Mouse (Mus musculus): ENCODE measurements around the gene Gm3646. TPM values are rescaled to one million over a fixed set of nuclear protein-coding genes. Genes with fewer than 3 reads are reported as not detected.

The Gm3646 gene
- polyA plus RNA-seq, 1 experiment from 2014 or later, result not detected

- Histone ChIP-seq H3K27ac (ENCODE audit: low read length) (peak overlapping the region; percentile 68), H3K4me1 (ENCODE audit: control insufficient read depth, insufficient read depth, low read length) (peaks cover 11% of the 10 kb centered on the region), H3K4me3 (ENCODE audit: low read depth, low read length) (no peak overlapping the region), H3K36me3 (ENCODE audit: control insufficient read depth, insufficient read depth, low read length) (no peaks in the 10 kb centered on the region), H3K9me3 (replicated peaks; ENCODE audit: control insufficient read depth, low read length, poor library complexity, severe bottlenecking) (no peaks in the 10 kb centered on the region), H3K27me3 (ENCODE audit: control insufficient read depth, insufficient read depth, low read depth, low read length) (no peaks in the 10 kb centered on the region), H3K4me2 (ENCODE audit: low read length) (no peak overlapping the region), H3K9ac (ENCODE audit: low read depth, low read length) (no peak overlapping the region)
- WGBS, result 26% methylated on average over 12 of the region's 12 CpGs
- peak; percentile 89 for ATAC-seq
Measured at GRCm38 (mm10) chr1:39838487-39839169, 33.5 kb upstream of the Gm3646 start.

DNA sequence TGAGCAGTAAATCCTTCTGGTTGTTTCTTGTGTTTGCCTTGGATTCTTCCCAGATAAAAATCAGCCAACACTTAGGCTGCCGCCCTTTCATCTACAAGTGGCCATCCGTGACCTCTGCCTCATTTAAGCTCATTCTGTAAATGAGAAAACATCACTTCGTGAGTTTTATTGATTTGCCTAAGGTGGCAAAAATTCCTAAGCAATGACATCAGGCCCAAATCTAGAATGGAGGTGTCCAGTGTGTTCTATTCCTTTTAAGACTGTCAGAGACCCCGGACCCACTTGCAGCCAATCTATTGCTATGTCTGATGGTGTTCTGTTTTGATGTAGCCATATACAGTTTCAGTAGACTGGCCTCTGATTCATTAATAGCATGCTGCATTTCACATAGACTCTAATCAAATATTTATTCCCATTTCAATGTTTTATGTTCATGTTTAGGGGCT, 26.5 kb upstream of the Gm3646 start:
- Histone ChIP-seq H3K27me3 (ENCODE audit: control insufficient read depth, insufficient read depth, low read depth, low read length) (no peaks in the 10 kb centered on the region), H3K4me1 (ENCODE audit: control insufficient read depth, insufficient read depth, low read length) (no peaks in the 10 kb centered on the region), H3K9me3 (replicated peaks; ENCODE audit: control insufficient read depth, low read length, poor library complexity, severe bottlenecking) (no peaks in the 10 kb centered on the region), H3K36me3 (ENCODE audit: control insufficient read depth, insufficient read depth, low read length) (no peaks in the 10 kb centered on the region), H3K9ac (ENCODE audit: low read depth, low read length) (no peak overlapping the region), H3K27ac (ENCODE audit: low read length) (no peak overlapping the region), H3K4me2 (ENCODE audit: low read length) (no peak overlapping the region), H3K4me3 (ENCODE audit: low read depth, low read length) (no peak overlapping the region)
- no peak for ATAC-seq
- WGBS, result 78% methylated on average over 4 of the region's 4 CpGs

DNA sequence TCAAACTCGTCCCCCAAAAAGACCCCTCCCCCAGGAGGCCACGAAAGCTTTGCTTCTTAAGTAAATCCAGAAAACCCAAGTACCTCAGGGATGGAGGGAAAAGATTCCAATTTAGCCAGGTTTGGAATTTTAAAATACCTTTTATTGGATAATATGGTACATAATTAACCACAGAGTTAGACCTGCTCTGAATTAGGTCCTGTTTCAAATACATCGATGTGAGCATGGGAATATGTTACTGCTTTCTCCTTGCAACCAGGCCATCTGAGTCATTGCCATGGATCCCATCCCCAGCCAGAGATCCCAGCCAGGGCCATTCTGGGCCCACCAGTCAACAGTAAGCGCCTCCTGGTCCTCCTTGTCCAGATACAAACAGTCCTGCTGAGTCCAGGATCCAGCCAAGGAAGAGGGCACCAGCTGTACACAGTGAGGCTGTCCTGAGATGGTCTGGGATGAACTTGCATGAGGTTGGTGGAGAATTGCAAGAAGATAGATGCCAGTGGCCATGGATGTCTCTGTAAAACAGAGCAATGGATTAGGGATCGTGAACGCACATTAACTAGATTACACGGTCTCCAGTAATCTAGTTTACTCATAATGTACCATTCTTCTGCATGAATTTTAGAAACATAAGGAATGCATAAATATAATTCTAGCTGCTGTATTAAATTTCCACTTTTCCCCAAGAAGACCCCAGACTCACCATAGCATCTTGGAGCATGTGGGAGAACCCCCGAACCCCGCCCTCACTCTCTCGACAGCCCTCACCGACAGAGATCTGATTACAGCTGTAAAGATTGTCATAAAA, 25.9 kb upstream of the Gm3646 start:
- ATAC-seq, result no peak
- Histone ChIP-seq H3K27me3 (ENCODE audit: control insufficient read depth, insufficient read depth, low read depth, low read length) (no peaks in the 10 kb centered on the region), H3K4me2 (ENCODE audit: low read length) (no peak overlapping the region), H3K27ac (ENCODE audit: low read length) (no peak overlapping the region), H3K4me1 (ENCODE audit: control insufficient read depth, insufficient read depth, low read length) (no peaks in the 10 kb centered on the region), H3K9ac (ENCODE audit: low read depth, low read length) (no peak overlapping the region), H3K36me3 (ENCODE audit: control insufficient read depth, insufficient read depth, low read length) (no peaks in the 10 kb centered on the region), H3K9me3 (replicated peaks; ENCODE audit: control insufficient read depth, low read length, poor library complexity, severe bottlenecking) (no peaks in the 10 kb centered on the region), H3K4me3 (ENCODE audit: low read depth, low read length) (no peak overlapping the region)
- WGBS, result 86% methylated on average over 11 of the region's 11 CpGs

DNA sequence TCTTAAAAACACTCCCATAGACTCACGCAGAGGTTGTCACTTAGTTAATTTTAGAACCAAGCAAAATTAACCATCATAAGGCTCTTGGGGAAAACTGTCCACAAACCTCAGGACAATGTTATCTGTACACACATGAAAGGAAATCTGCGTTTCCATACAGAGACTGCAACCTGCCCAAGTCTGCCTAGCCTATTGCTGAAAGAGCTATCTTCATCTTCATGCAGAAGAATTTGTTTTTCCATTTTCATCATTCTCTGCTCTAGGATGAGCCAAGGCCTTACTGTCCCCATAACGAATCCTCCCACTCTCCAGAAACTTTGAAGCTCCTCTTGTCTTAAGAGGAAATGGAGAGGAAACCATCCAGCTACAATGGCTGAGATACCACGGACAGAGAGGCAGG, 19.8 kb upstream of the Gm3646 start:
- WGBS, result 84% methylated on average over 4 of the region's 4 CpGs
- no peaks in the 10 kb centered on the region for H3K4me1 ChIP-seq (ENCODE audit: control insufficient read depth, insufficient read depth, low read length)
- H3K27me3 ChIP-seq (ENCODE audit: control insufficient read depth, insufficient read depth, low read depth, low read length), result no peaks in the 10 kb centered on the region
- no peaks in the 10 kb centered on the region for H3K9me3 ChIP-seq (replicated peaks; ENCODE audit: control insufficient read depth, low read length, poor library complexity, severe bottlenecking)
- ATAC-seq, result no peak
- no peak overlapping the region for H3K4me3 ChIP-seq (ENCODE audit: low read depth, low read length)
- H3K36me3 ChIP-seq (ENCODE audit: control insufficient read depth, insufficient read depth, low read length), result no peaks in the 10 kb centered on the region
- H3K9ac ChIP-seq (ENCODE audit: low read depth, low read length), result no peak overlapping the region
- no peak overlapping the region for H3K4me2 ChIP-seq (ENCODE audit: low read length)
- H3K27ac ChIP-seq (ENCODE audit: low read length), result no peak overlapping the region

GRCm38 (mm10) chr1:39824240-39824639, 19.1 kb upstream of the Gm3646 start:
- no peaks in the 10 kb centered on the region for H3K36me3 ChIP-seq (ENCODE audit: control insufficient read depth, insufficient read depth, low read length)
- no peak overlapping the region for H3K9ac ChIP-seq (ENCODE audit: low read depth, low read length)
- no peak overlapping the region for H3K27ac ChIP-seq (ENCODE audit: low read length)
- H3K4me2 ChIP-seq (ENCODE audit: low read length), result no peak overlapping the region
- 21% methylated on average over 2 of the region's 4 CpGs for WGBS
- no peaks in the 10 kb centered on the region for H3K4me1 ChIP-seq (ENCODE audit: control insufficient read depth, insufficient read depth, low read length)
- no peak for ATAC-seq
- no peak overlapping the region for H3K4me3 ChIP-seq (ENCODE audit: low read depth, low read length)
- no peaks in the 10 kb centered on the region for H3K9me3 ChIP-seq (replicated peaks; ENCODE audit: control insufficient read depth, low read length, poor library complexity, severe bottlenecking)
- H3K27me3 ChIP-seq (ENCODE audit: control insufficient read depth, insufficient read depth, low read depth, low read length), result no peaks in the 10 kb centered on the region

DNA sequence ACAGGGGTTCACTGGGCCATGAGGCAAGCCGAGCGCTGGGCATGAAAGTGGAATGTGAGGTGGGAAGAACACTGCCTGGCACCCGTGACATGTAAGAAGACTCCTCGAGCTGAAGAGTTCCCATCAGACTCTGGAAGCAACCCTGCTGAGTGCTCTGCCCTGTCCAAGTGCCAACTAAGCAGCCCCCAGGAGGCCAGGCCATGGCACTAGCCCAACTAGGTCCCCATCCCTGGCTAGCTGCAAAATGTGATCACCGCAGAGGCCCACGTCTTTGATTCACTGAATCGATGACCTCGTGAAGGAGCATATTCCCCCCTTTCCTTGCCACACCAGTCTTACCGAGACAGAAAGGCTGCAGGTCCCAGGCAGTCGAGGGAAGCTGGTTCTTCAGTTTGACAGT, 14.5 kb upstream of the Gm3646 start:
- Histone ChIP-seq H3K27me3 (ENCODE audit: control insufficient read depth, insufficient read depth, low read depth, low read length) (no peaks in the 10 kb centered on the region), H3K4me2 (ENCODE audit: low read length) (no peak overlapping the region), H3K9me3 (replicated peaks; ENCODE audit: control insufficient read depth, low read length, poor library complexity, severe bottlenecking) (no peaks in the 10 kb centered on the region), H3K9ac (ENCODE audit: low read depth, low read length) (no peak overlapping the region), H3K36me3 (ENCODE audit: control insufficient read depth, insufficient read depth, low read length) (no peaks in the 10 kb centered on the region), H3K4me3 (ENCODE audit: low read depth, low read length) (no peak overlapping the region), H3K4me1 (ENCODE audit: control insufficient read depth, insufficient read depth, low read length) (no peaks in the 10 kb centered on the region), H3K27ac (ENCODE audit: low read length) (no peak overlapping the region)
- 79% methylated on average over 10 of the region's 10 CpGs for WGBS
- ATAC-seq, result no peak

GRCm38 (mm10) chr1:39815766-39816165, 10.6 kb upstream of the Gm3646 start:
- H3K9ac ChIP-seq (ENCODE audit: low read depth, low read length), result no peak overlapping the region
- no peaks in the 10 kb centered on the region for H3K27me3 ChIP-seq (ENCODE audit: control insufficient read depth, insufficient read depth, low read depth, low read length)
- no peak overlapping the region for H3K27ac ChIP-seq (ENCODE audit: low read length)
- H3K4me2 ChIP-seq (ENCODE audit: low read length), result no peak overlapping the region
- H3K4me3 ChIP-seq (ENCODE audit: low read depth, low read length), result no peak overlapping the region
- no peaks in the 10 kb centered on the region for H3K4me1 ChIP-seq (ENCODE audit: control insufficient read depth, insufficient read depth, low read length)
- no peaks in the 10 kb centered on the region for H3K9me3 ChIP-seq (replicated peaks; ENCODE audit: control insufficient read depth, low read length, poor library complexity, severe bottlenecking)
- 91% methylated on average over 5 of the region's 5 CpGs for WGBS
- no peak for ATAC-seq
- H3K36me3 ChIP-seq (ENCODE audit: control insufficient read depth, insufficient read depth, low read length), result no peaks in the 10 kb centered on the region

GRCm38 (mm10) chr1:39813067-39813466, 7.9 kb upstream of the Gm3646 start:
- Histone ChIP-seq H3K9ac (ENCODE audit: low read depth, low read length) (no peak overlapping the region), H3K4me1 (ENCODE audit: control insufficient read depth, insufficient read depth, low read length) (no peaks in the 10 kb centered on the region), H3K4me2 (ENCODE audit: low read length) (no peak overlapping the region), H3K27ac (ENCODE audit: low read length) (no peak overlapping the region), H3K4me3 (ENCODE audit: low read depth, low read length) (no peak overlapping the region), H3K9me3 (replicated peaks; ENCODE audit: control insufficient read depth, low read length, poor library complexity, severe bottlenecking) (no peaks in the 10 kb centered on the region), H3K36me3 (ENCODE audit: control insufficient read depth, insufficient read depth, low read length) (no peaks in the 10 kb centered on the region), H3K27me3 (ENCODE audit: control insufficient read depth, insufficient read depth, low read depth, low read length) (no peaks in the 10 kb centered on the region)
- ATAC-seq, result no peak
- 73% methylated on average over 4 of the region's 4 CpGs for WGBS

DNA sequence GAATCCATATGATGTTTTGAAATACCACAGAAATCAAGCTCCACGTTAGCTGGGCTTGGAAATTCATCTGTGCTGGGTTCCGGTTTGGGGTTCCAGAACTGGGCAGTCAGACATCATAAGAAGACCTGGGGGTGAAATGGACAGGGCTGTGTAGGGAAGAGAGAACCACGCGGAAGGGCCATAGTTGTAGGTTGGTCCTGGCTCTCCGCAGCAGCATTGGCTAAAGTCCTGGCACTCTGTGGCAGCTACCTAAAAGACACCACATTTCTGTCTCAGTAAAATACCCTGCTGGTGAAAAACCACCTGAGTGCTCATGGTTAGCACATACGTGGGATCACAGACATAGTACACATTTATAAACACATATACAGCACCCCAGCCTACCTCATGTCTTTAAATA, 343 bp downstream of the Gm3646 start:
- Histone ChIP-seq H3K9me3 (replicated peaks; ENCODE audit: control insufficient read depth, low read length, poor library complexity, severe bottlenecking) (no peaks in the 10 kb centered on the region), H3K27ac (ENCODE audit: low read length) (no peak overlapping the region), H3K27me3 (ENCODE audit: control insufficient read depth, insufficient read depth, low read depth, low read length) (no peaks in the 10 kb centered on the region), H3K4me1 (ENCODE audit: control insufficient read depth, insufficient read depth, low read length) (0 out of 2 replicates have a peak, but pooled peaks cover 4% of the 10 kb centered on the region), H3K36me3 (ENCODE audit: control insufficient read depth, insufficient read depth, low read length) (no peaks in the 10 kb centered on the region), H3K4me3 (ENCODE audit: low read depth, low read length) (no peak overlapping the region), H3K9ac (ENCODE audit: low read depth, low read length) (no peak overlapping the region), H3K4me2 (ENCODE audit: low read length) (no peak overlapping the region)
- WGBS, result 90% methylated on average over 6 of the region's 6 CpGs
- ATAC-seq, result no peak

Data from midbrain, embryonic 16.5 days (tissue).